Comparison of ENCODE assay signal across 13 mouse cellular contexts in genomic region chr10:30752485-30752884, GRCm38 (mm10).
"Had no signal": no experiment of that assay in that cellular context is flagged by ENCODE, and none has a peak within 500 bp of the region (broad histone marks: within the 10 kb centered on the region; RNA-seq: fewer than 3 reads in every experiment).

No protein-coding gene starts in this region.

- H3K27me3 ChIP-seq: intestine, embryonic 15.5 days; kidney, embryonic 15.5 days; limb, embryonic 12.5 days; neural tube, embryonic 13.5 days had no signal

- DNase-seq: kidney, adult 18-20 months; layer of hippocampus, adult 9-11 months; layer of hippocampus, postnatal 36 days; right cerebral cortex, adult 18-20 months; thymus, adult 2 months; thymus, postnatal 25 days had no signal

- H3K36me3 ChIP-seq: intestine, embryonic 15.5 days; limb, embryonic 12.5 days; midbrain, embryonic 10.5 days; neural tube, embryonic 13.5 days had no signal

- ATAC-seq: intestine, embryonic 15.5 days; midbrain, embryonic 16.5 days had no signal

- H3K4me2 ChIP-seq: hindbrain, embryonic 14.5 days; intestine, embryonic 15.5 days; kidney, embryonic 15.5 days; limb, embryonic 12.5 days; neural tube, embryonic 13.5 days had no signal

- H3K9me3 ChIP-seq: intestine, embryonic 15.5 days; kidney, embryonic 15.5 days; limb, embryonic 12.5 days; midbrain, embryonic 10.5 days; neural tube, embryonic 13.5 days had no signal

- H3K4me1 ChIP-seq: intestine, embryonic 15.5 days; midbrain, embryonic 10.5 days had no signal

- H3K9ac ChIP-seq: hindbrain, embryonic 14.5 days; intestine, embryonic 15.5 days; kidney, embryonic 15.5 days; limb, embryonic 12.5 days; neural tube, embryonic 13.5 days had no signal

- H3K4me3 ChIP-seq: intestine, embryonic 15.5 days; kidney, embryonic 15.5 days; limb, embryonic 12.5 days; midbrain, embryonic 10.5 days; neural tube, embryonic 13.5 days had no signal

- H3K27ac ChIP-seq: hindbrain, embryonic 14.5 days; intestine, embryonic 15.5 days; kidney, embryonic 15.5 days; limb, embryonic 12.5 days; midbrain, embryonic 10.5 days had no signal
